Mouse (Mus musculus) heart, embryonic 14.5 days (tissue): ENCODE results near the gene Tns3. TPM values are rescaled to one million over a fixed set of nuclear protein-coding genes. Genes with fewer than 3 reads are reported as not detected.
A peak's percentile ranks its signal among the peaks of the same experiment; 100 is the strongest.

Experiments
- ATAC-seq: fragments of 200-750 bp; cut with Nextera tagmentation; 2 replicates; pipeline ENCODE4 v1.8.0; 2017; ENCODE audit warnings: low read depth, moderate TSS enrichment; ENCODE audit not compliant: insufficient number of reproducible peaks, insufficient read depth, low FRiP score
- H3K27ac ChIP-seq, 2 experiments: fragments of 200-500 bp in 1 of 2; fragments of 300-500 bp in 1 of 2; sonication (generic) in 1 of 2; replicated peaks in 1 of 2; 2 replicates each; pipeline ENCODE4 v1.5.1; 2012 to 2014; ENCODE audit warnings: low read depth in 2 of 2, low read length in 2 of 2, control low read depth in 1 of 2, mild to moderate bottlenecking in 1 of 2, mixed read lengths in 1 of 2; ENCODE audit not compliant: control insufficient read depth in 1 of 2, insufficient read depth in 1 of 2
- H3K27me3 ChIP-seq: fragments of 300-500 bp; sonication (generic); 2 replicates; pipeline ENCODE4 v1.6.1; 2014; ENCODE audit warnings: mild to moderate bottlenecking, low read length, control low read depth; ENCODE audit not compliant: control insufficient read depth, insufficient read depth
- H3K36me3 ChIP-seq: fragments of 300-500 bp; sonication (generic); 2 replicates; pipeline ENCODE4 v1.6.1; 2014; ENCODE audit warnings: mild to moderate bottlenecking, control low read depth, low read length, mixed read lengths; ENCODE audit not compliant: control insufficient read depth, insufficient read depth
- H3K4me1 ChIP-seq, 2 experiments: fragments of 200-500 bp in 1 of 2; fragments of 300-500 bp in 1 of 2; sonication (generic) in 1 of 2; 2 replicates each; pipeline ENCODE4 v1.6.1; 2012 to 2014; ENCODE audit warnings: low read length in 2 of 2, control low read depth in 1 of 2, mixed read lengths in 1 of 2; ENCODE audit not compliant: control insufficient read depth in 2 of 2, insufficient read depth in 2 of 2
- H3K4me2 ChIP-seq: fragments of 300-500 bp; sonication (generic); 2 replicates; pipeline ENCODE4 v1.6.1; 2014; ENCODE audit warnings: mild to moderate bottlenecking, low read length
- H3K4me3 ChIP-seq, 2 experiments: fragments of 200-500 bp in 1 of 2; fragments of 300-500 bp in 1 of 2; sonication (generic) in 1 of 2; 2 replicates each; pipeline ENCODE4 v1.5.1; 2012 to 2014; ENCODE audit warnings: low read length in 2 of 2, mild to moderate bottlenecking in 2 of 2, control low read depth in 1 of 2, low read depth in 1 of 2, moderate library complexity in 1 of 2; ENCODE audit not compliant: control insufficient read depth in 1 of 2, insufficient read depth in 1 of 2
- H3K9ac ChIP-seq: fragments of 300-500 bp; sonication (generic); 2 replicates; pipeline ENCODE4 v1.6.1; 2014; ENCODE audit warnings: mild to moderate bottlenecking, low read length
- H3K9me3 ChIP-seq: fragments of 300-500 bp; sonication (generic); 2 replicates; pipeline ENCODE4 v1.6.1; 2016; ENCODE audit warnings: low read length, control low read depth; ENCODE audit not compliant: control insufficient read depth
- WGBS: fragments of 180-500 bp; shearing (Covaris S2); extraction: QIAGEN DNeasy Blood & Tissue Kit; methylation state at CpG from one replicate; pipeline ENCODE4 v1.1.7; 2014; 5-methylcytosine and 5-hydroxymethylcytosine counted together
- polyA plus RNA-seq: library from polyadenylated mRNA; unstranded; fragments of >200 nt; fragmentation: Nextera tagmentation; extraction: Ambion mirVana; gene quantifications from 2 replicates; pipeline ENCODE4 v1.2.1, GENCODE M21; 2014

Gene Tns3
- polyA plus RNA-seq, 1 experiment from 2014 or later, result 14.1 TPM

- no peaks in the 10 kb centered on the region for H3K27me3 ChIP-seq
- H3K9me3 ChIP-seq, result no peaks in the 10 kb centered on the region
- H3K4me2 ChIP-seq, result no peak overlapping the region
- 47% methylated on average over 9 of the region's 9 CpGs for WGBS
- H3K4me3 ChIP-seq, result no peak overlapping the region
- H3K27ac ChIP-seq, result peak overlapping the region in 1 of 2 experiments; percentile 80; a peak in 3 of 4 replicates
- no peak for ATAC-seq
- H3K9ac ChIP-seq, result 0 out of 2 replicates have a peak overlapping the region, but pooled peaks have one; percentile 44
- peaks cover 36 to 49% of the 10 kb centered on the region in 2 experiments for H3K4me1 ChIP-seq
- peaks cover 20% of the 10 kb centered on the region for H3K36me3 ChIP-seq
Measured at GRCm38 (mm10) chr11:8456586-8457285, 207.6 kb downstream of the Tns3 start.

GRCm38 (mm10) chr11:8455650-8456049 lies 208.7 kb downstream of the Tns3 start:
- H3K27ac ChIP-seq, result no peak overlapping the region
- no peak overlapping the region for H3K9ac ChIP-seq
- no peak for ATAC-seq

GRCm38 (mm10) chr11:8453252-8453651 lies 211.1 kb downstream of the Tns3 start:
- no peak overlapping the region for H3K9ac ChIP-seq
- H3K27ac ChIP-seq, result no peak overlapping the region
- H3K4me2 ChIP-seq, result no peak overlapping the region
- H3K4me1 ChIP-seq, result peaks cover 23 to 25% of the 10 kb centered on the region in 2 experiments
- no peaks in the 10 kb centered on the region for H3K9me3 ChIP-seq
- no peak for ATAC-seq
- peaks cover 49% of the 10 kb centered on the region for H3K36me3 ChIP-seq
- no peak overlapping the region for H3K4me3 ChIP-seq
- no peaks in the 10 kb centered on the region for H3K27me3 ChIP-seq
- WGBS, result 90% methylated on average over 6 of the region's 6 CpGs

More at GRCm38 (mm10) chr11:8455650-8456049, 208.7 kb downstream of the Tns3 start:
- Histone ChIP-seq H3K27me3 (no peaks in the 10 kb centered on the region), H3K9me3 (no peaks in the 10 kb centered on the region), H3K4me3 (no peak overlapping the region), H3K4me1 (peaks cover 36 to 49% of the 10 kb centered on the region in 2 experiments), H3K4me2 (no peak overlapping the region), H3K36me3 (peaks cover 25% of the 10 kb centered on the region)
- WGBS, result 85% methylated on average over 6 of the region's 6 CpGs

GRCm38 (mm10) chr11:8451597-8452201 lies 212.6 kb downstream of the Tns3 start:
- Histone ChIP-seq H3K4me1 (peaks cover 9 to 15% of the 10 kb centered on the region in 2 experiments), H3K4me3 (no peak overlapping the region), H3K4me2 (no peak overlapping the region), H3K27me3 (no peaks in the 10 kb centered on the region), H3K36me3 (peaks cover 65% of the 10 kb centered on the region), H3K9me3 (no peaks in the 10 kb centered on the region), H3K9ac (no peak overlapping the region), H3K27ac (no peak overlapping the region)
- ATAC-seq, result no peak
- WGBS, result 92% methylated on average over 6 of the region's 6 CpGs

- no peak overlapping the region for H3K4me3 ChIP-seq
- no peak overlapping the region for H3K27ac ChIP-seq
- no peak for ATAC-seq
- H3K9me3 ChIP-seq, result no peaks in the 10 kb centered on the region
- H3K4me1 ChIP-seq, result peaks cover 4 to 17% of the 10 kb centered on the region in 2 experiments
- H3K9ac ChIP-seq, result no peak overlapping the region
- H3K36me3 ChIP-seq, result peaks cover 68% of the 10 kb centered on the region
- 72% methylated on average over 4 of the region's 4 CpGs for WGBS
- H3K27me3 ChIP-seq, result no peaks in the 10 kb centered on the region
- H3K4me2 ChIP-seq, result no peak overlapping the region
Measured at GRCm38 (mm10) chr11:8450540-8450939, 213.8 kb downstream of the Tns3 start.

- no peak for ATAC-seq
- Histone ChIP-seq H3K4me3 (no peak overlapping the region), H3K4me2 (peak overlapping the region; percentile 31; the same call in 1 of the 2 replicates), H3K27me3 (no peaks in the 10 kb centered on the region), H3K36me3 (peaks cover 88% of the 10 kb centered on the region), H3K9ac (0 out of 2 replicates have a peak overlapping the region, but pooled peaks have one; percentile 13), H3K4me1 (peaks cover 18 to 38% of the 10 kb centered on the region in 2 experiments), H3K27ac (peak overlapping the region; percentile 36 to 58; a peak in 3 of 4 replicates), H3K9me3 (no peaks in the 10 kb centered on the region)
- WGBS, result 19% methylated on average over 8 of the region's 8 CpGs
Measured at GRCm38 (mm10) chr11:8445915-8446356, 218.4 kb downstream of the Tns3 start.

GRCm38 (mm10) chr11:8444759-8445422 lies 219.4 kb downstream of the Tns3 start:
- Histone ChIP-seq H3K9me3 (no peaks in the 10 kb centered on the region), H3K27ac (peak overlapping the region; percentile 45 to 68; a peak in 3 of 4 replicates), H3K4me2 (no peak overlapping the region), H3K27me3 (no peaks in the 10 kb centered on the region), H3K36me3 (peaks cover 81% of the 10 kb centered on the region), H3K4me3 (no peak overlapping the region), H3K9ac (no peak overlapping the region), H3K4me1 (peaks cover 18 to 38% of the 10 kb centered on the region in 2 experiments)
- WGBS, result 58% methylated on average over 13 of the region's 13 CpGs
- ATAC-seq, result peak; percentile 51; the same call in 1 of the 2 replicates
